Mouse (Mus musculus) brain, embryonic 14.5 days (tissue): Measurements from ENCODE around the gene Sergef. TPM values are rescaled to one million over a fixed set of nuclear protein-coding genes. Genes with fewer than 3 reads are reported as not detected.

Experiments used
- DNase-seq: peaks from one replicate; pipeline ENCODE4 v3.0.0-alpha.2; 2011; ENCODE audit warnings: low read depth
- CTCF ChIP-seq: fragments of 200-500 bp; IDR thresholded peaks from 2 replicates; pipeline ENCODE4 v1.5.1; 2012; ENCODE audit warnings: inconsistent platforms, mild to moderate bottlenecking, moderate library complexity, borderline replicate concordance; ENCODE audit not compliant: insufficient read depth, insufficient read length; ENCODE audit errors: extremely low read depth
- POLR2A ChIP-seq: fragments of 200-500 bp; IDR thresholded peaks from 2 replicates; pipeline ENCODE4 v1.6.1; 2012; ENCODE audit warnings: mild to moderate bottlenecking, inconsistent platforms, borderline replicate concordance; ENCODE audit not compliant: poor library complexity, insufficient read depth, insufficient read length, severe bottlenecking; ENCODE audit errors: extremely low read depth
- polyA plus RNA-seq: library from polyadenylated mRNA; depleted of rRNA; stranded (reverse); fragments of >200 nt; gene quantifications from 2 replicates; pipeline ENCODE4 v1.2.3, GENCODE M21; 2012

Gene Sergef
- polyA plus RNA-seq, 1 experiment, result 32.8 TPM

- DNase-seq, result no peak
- TF ChIP-seq CTCF (no peak), POLR2A (no peak)
Observed at GRCm38 (mm10) chr7:46560061-46560460, 79.5 kb downstream of the Sergef start.

DNA sequence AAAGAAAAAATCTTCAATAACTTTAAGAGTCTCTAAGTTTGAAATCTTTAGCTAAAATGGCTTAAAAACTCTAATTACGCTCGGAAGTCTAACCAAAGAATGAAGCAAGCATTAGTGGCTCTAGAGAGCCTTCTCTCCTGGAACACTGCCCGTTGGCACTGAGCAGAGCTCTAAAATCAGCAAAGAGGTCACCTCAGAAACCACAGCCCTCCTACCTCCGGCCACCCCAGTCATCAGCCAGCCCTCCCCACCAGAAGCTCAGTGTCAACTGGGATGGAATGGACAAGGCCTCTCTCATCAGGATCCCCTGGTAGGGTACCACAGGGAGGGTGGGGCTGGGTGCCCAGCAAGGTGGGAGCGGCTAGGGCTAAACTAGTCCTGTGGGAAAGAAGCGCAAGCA lies 80.0 kb downstream of the Sergef start:
- no peak for TF ChIP-seq POLR2A
- no peak for TF ChIP-seq CTCF
- DNase-seq, result no peak

DNA sequence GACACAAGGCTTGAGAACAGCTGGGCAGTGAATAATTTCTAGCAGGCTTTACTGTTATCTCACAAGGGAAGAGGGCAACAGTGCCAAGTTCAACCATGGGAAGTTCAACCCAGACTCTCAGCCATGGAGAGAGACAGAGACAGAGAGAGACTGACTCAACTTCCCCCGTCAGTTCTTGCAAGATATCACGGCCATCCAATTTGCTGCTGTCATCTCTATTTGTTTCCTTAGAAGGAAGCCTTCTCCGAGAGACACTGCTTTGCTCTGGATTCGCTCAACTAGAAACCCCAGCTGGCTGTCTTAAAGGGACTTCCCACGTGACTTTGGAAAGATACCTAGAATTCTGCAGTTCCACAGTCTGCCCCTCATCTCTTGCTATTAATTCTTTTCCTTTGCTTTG lies 80.6 kb downstream of the Sergef start:
- TF ChIP-seq POLR2A (no peak), CTCF (no peak)
- no peak for DNase-seq

GRCm38 (mm10) chr7:46557996-46558395 lies 81.6 kb downstream of the Sergef start:
- no peak for TF ChIP-seq POLR2A
- TF ChIP-seq CTCF, result no peak
- peak; percentile 40 for DNase-seq

DNA sequence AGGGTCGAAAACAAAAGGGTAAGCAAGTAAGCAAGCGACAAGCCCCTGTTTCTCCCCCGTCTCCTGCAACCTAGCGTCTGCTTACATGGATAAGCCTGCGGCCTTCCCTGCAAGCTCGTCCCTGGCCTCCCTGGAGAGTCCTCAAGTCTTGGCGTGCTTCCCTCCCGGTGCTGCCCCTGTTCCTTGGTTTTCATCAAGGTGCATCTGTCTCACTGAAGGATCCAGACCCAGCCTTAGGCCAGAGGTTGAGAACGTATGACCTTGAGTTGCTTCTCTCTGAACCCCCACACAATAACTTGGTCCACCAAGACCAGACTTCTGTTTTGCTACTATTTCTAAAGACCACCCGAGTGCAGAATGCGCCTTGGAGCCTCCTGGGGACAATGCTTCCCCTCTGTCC lies 82.2 kb downstream of the Sergef start:
- no peak for TF ChIP-seq CTCF
- no peak for TF ChIP-seq POLR2A
- DNase-seq, result no peak

- TF ChIP-seq CTCF (no peak), POLR2A (no peak)
- peak; percentile 94 for DNase-seq
Observed at GRCm38 (mm10) chr7:46556358-46557118, 83.1 kb downstream of the Sergef start.

DNA sequence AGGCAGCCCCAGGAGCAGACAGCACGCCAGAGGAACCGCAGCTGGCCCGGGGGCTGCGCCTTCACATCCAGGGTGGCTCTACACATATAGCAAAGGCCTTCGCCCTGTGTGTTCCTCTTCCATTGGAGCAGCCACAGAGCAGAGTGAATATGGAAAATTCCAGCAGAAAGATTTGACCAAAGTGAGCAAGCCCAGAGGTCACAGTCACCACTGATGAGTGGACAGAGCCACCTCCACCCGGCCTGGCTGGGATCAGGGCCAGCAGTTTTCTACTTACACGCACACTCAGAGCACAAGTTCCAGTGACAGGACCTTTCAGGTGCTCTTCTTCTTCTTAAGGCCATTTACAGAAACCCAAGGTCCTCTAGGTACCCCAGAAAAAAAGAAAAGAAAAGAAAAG lies 83.9 kb downstream of the Sergef start:
- TF ChIP-seq POLR2A, result no peak
- no peak for TF ChIP-seq CTCF
- no peak for DNase-seq

DNA sequence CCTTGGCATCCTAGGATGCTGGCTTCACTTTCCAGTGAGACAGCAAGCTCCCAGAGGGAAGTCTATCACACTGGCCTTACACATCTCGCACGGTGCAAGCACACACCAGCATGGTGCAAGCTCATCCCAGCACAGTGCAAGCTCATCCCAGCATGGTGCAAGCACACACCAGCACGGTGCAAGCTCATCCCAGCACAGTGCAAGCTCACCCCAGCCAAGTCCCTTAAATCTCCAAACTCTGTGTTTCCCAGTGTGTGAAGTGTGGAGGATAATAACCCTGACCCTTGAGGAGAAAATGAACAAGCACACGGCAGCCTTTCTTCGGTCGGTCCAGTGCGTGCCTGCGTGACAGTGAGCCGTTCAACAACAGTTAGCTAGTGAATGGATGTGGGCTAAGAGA lies 84.8 kb downstream of the Sergef start:
- TF ChIP-seq CTCF, result no peak
- TF ChIP-seq POLR2A, result no peak
- no peak for DNase-seq

DNA sequence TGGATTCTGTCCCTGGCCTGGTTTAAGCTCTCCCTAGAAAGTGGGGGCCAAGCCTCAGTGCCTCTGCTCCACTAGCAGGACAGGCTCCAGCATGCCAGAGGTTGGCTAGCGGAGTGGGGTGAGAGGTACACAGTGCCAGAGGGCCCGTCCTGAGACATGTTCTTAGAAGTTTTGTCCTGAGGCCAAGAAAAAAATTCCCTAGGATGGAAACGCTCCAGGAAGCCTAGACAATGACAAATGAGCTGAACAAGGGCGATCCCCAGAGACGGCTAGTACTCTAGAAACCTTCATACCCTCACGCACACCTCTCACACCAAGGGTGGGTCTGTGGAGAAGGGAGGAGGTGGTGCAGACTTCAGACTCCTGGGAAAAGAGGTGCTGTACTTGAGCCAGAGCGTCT lies 85.6 kb downstream of the Sergef start:
- TF ChIP-seq POLR2A (no peak), CTCF (no peak)
- DNase-seq, result peak; percentile 70

DNA sequence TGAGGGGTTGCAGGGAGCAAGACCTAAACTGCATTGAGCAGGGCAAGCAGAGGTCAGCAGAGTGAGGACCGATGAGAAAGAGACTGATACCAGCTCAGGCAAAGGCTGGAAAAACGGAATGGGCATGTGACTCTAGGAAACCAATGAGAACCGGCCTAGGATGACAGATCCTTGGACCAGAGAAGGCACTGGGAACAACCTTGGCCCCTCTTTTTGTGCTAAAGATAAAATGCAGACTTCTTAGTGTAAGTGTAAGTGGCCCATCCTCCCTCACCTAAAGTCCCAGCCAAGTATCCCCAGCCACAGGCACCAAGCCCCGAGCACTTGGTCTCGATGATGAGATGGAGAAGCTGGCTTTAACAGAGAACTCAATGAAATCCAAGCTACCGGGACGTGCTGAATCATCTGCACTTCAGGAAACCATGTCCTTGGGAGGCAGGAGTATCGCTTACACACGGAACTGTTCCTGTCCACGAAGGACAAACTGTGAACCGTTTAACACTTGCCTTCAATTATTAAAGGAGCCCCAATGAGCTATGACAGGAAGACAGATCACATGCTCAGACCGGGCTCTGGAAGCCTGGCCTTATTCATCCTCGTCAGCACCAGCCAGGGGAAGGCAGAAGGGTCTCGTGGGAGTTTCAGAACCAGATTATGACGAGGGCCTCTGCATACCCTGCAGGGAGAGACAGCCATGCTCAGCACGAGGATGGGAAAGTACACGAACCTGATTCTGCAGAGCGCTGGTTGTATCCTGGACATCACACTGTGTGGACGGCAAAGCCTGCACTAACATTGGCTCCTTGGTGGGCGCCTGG lies 87.5 kb downstream of the Sergef start:
- TF ChIP-seq CTCF (no peak), POLR2A (no peak)
- DNase-seq, result peak; percentile 28

GRCm38 (mm10) chr7:46551173-46551572 lies 88.4 kb downstream of the Sergef start:
- TF ChIP-seq CTCF (no peak), POLR2A (no peak)
- peak; percentile 57 for DNase-seq
